Mouse (Mus musculus): ENCODE results near the gene Ttc17.
A peak's percentile ranks its signal among the peaks of the same experiment; 100 is the strongest.
"Not testable (repeated sequence)": the region's sequence is repeated elsewhere in the genome, so short reads cannot be mapped to it uniquely, and the experiment has no call there.

Gene Ttc17

GRCm38 (mm10) chr2:94406083-94406957 lies at the start of gene Ttc17:
TSS of gene Ttc17 (minus strand) at chr2:94406689.
- DNase-seq (ENCODE audit: low read depth, low spot score), result peak; percentile 93

DNA sequence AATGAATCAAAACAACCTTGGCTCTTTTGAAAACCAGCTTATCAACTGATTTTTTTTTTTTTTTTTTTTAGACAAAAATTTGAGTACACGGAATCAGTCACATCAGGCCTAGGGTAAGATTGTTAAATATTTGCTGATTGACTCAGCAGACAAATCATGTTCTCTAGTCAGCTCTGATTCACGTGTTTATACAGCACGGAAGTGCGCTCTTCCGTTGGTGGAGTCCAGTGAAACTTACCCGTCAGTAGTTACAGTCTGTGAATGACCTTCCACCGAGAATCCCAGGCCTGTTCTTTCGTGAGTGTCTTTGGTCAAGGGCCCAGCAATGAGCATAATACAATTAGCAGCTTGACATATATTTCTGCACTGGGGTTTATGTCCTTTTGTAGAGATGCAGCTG lies 43.2 kb upstream of the Ttc17 start:
- DNase-seq (ENCODE audit: low read depth, low spot score), result peak; percentile 72

DNA sequence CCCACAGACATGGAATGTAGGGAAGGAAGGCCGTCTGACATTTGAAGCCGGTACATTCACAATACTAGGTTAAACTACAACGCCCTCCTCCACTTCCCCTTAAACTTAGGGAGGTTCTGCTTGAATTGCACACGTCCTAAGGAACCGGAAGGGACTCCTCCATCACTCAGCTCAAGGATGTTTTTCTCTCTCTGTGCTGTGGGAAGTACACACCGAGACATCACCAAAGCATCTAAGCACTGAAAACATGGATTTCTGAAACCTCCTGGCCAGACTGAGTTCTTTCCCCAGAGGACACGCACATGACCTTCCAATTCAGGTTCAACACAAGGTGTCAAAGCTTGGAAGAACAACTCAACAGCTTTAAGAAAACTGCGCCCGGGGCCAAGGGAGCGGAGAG lies 30.5 kb upstream of the Ttc17 start:
- peak; percentile 58 for DNase-seq (ENCODE audit: low read depth, low spot score)

GRCm38 (mm10) chr2:94435481-94435880 lies 29.0 kb upstream of the Ttc17 start:
- no peak for DNase-seq (ENCODE audit: low read depth, low spot score)

DNA sequence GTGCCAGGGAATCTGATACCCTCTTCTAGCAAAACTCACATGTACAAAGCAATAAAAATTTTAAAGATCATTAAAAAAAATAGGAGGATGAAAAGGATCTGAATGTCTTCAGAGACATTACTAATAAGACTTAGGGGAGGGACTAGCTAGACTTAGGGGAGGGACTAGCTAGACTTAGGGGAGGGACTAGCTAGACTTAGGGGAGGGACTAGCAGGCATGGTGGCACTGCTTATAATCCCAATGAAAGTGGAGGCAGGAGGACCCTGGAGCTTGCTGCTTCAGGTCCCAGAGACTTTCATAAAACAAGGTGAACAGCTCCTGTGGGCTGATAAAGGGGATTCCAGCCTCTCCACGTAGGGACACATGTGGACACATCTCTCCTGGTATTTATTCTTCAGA lies 28.3 kb upstream of the Ttc17 start:
- DNase-seq (ENCODE audit: low read depth, low spot score), result no peak

- DNase-seq (ENCODE audit: low read depth, low spot score), result no peak
Observed at GRCm38 (mm10) chr2:94432214-94432613, 25.7 kb upstream of the Ttc17 start.

DNA sequence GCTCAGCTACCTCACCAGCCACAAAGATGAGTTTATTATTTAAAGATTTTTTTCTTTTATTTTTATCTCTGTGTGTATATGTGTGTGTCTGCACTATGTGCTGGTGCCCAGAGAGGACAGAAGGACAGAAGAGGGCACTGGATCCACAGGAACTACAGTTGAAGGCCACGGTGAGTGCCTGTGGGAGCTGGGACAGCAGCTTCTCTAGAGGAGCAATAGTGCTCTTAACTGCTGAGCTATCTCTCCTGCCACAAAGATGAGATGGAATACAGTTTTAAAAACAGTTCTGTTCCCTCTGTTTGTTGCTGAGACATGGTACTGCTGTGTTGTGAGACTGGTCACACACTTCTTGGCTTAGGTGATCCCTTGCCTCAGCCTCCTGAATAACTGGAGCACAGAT lies 22.0 kb upstream of the Ttc17 start:
- DNase-seq (ENCODE audit: low read depth, low spot score), result no peak

DNA sequence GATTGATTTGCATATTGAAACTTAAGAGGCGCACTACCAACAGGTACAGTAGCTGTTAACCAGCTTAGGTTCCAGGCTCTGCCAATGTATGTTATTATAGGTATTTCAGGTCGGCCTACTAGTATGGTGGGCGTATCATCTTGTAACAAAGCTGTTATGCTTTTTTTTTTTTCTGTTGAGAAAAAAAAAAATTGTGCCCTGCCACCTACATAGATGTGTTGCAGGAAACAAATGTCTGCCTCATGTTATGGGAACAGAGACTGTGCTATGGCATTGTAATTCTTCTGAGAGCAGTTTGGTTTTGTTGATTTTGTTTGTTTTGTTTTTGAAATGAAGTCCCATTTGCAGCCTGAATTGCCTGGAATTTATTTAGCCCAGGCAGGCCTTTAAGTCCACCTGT lies 952 bp upstream of the Ttc17 start:
- no peak for DNase-seq (ENCODE audit: low read depth, low spot score)

DNA sequence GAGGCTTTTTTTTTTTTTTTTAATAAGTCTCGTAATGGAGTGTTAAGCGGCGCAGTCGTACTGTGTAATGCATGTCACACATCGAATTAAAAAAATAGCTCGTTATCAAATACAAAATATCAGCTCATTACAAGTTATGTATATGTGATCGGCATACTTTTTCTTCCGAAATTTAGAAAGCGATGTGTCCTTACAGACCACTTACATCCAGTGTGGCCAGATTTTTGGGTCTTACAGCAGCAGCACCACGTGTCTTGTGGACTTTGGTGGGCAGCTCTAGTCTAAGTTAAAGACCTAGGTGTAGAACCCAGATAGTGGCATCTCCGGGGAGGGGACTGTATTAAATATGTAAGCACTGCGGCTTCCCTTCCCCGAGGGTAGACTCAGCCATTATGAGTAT lies 532 bp upstream of the Ttc17 start:
- peak; percentile 56 for DNase-seq (ENCODE audit: low read depth, low spot score)

- DNase-seq (ENCODE audit: low read depth, low spot score), result peak; percentile 67
Observed at GRCm38 (mm10) chr2:94405397-94406082, 949 bp downstream of the Ttc17 start.

GRCm38 (mm10) chr2:94404512-94405240 lies 1.8 kb downstream of the Ttc17 start:
- no peak for DNase-seq (ENCODE audit: low read depth, low spot score)

DNA sequence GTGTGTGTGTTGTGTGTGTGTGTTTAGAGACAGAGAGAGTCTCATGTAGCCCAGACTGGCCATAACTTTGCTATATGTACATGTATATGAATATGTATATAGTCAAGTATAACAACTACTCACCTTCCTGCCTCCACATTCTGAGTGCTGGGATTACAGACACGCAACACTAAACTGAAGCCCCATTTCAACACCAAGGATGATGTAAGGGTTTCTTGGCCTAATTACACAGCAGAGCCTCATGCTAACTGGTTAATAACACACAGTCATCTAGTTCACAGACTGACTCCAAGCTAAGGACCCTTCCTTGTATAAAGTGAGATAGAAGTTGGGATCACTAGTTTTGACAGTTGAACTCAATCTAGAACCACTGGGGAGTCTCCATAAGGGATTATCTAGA lies 3.9 kb downstream of the Ttc17 start:
- no peak for DNase-seq (ENCODE audit: low read depth, low spot score)

GRCm38 (mm10) chr2:94402096-94402495 lies 4.4 kb downstream of the Ttc17 start:
- DNase-seq (ENCODE audit: low read depth, low spot score), result no peak

DNA sequence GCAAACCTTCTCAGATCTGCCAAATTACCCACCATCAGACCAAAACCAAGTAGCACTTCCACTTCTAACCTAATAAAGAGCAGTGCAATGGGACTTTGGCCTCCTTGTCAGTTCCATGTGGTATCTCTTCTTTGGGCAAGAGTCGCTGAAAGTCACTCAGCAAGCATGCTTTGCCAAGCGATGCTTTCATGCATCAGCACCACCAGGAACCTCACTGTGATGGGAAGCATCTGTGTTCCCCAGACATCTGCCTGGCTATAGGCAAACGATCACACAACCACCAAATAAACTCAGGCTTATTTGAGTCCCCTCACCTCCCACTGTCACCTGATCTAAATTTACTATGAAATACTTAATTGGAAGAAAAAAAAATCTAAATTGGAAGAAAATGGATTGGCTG lies 5.5 kb downstream of the Ttc17 start:
- no peak for DNase-seq (ENCODE audit: low read depth, low spot score)

DNA sequence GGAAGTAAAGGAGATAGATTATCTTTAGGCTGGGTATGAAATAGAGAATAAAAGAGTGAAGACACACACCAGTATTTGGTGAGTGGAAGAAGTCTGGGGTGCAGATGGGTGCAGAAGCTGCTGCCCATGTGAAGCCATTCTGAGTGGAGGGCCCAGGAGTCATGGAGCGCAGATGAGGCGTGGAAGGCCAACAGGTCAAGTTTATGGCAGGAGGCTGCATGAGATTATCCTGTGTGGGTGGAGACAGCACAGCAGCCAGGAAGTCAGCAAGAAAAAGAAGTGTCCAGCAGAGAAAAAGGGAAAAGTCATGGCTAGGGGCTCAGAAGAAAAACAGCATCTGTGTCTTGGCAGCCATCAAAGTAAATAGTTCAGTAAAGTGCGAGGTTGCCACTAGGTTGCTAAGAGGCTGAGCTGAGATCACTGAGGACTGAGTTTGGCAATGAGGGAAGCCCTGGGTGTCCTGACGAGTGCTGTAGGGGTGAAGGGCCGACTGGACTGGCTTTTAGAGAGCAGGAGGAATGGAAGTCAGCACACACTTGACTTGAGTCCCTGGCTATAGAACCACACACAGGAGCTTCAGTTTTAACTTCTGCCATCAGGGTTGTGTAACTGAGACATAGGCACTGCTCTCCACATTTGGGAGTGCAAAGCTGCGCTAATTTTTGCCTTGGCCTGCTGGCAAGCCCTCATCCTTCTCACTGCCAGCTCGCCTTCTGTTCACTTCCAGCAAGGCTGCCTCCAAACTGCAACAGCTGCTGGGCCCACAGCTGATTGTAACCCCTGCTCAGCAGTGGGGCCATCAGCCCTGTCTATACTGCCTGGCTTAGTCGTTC lies 8.1 kb downstream of the Ttc17 start:
- peak; percentile 23 for DNase-seq (ENCODE audit: low read depth, low spot score)

- DNase-seq (ENCODE audit: low read depth, low spot score), result no peak
Observed at GRCm38 (mm10) chr2:94397453-94397852, 9.0 kb downstream of the Ttc17 start.

DNA sequence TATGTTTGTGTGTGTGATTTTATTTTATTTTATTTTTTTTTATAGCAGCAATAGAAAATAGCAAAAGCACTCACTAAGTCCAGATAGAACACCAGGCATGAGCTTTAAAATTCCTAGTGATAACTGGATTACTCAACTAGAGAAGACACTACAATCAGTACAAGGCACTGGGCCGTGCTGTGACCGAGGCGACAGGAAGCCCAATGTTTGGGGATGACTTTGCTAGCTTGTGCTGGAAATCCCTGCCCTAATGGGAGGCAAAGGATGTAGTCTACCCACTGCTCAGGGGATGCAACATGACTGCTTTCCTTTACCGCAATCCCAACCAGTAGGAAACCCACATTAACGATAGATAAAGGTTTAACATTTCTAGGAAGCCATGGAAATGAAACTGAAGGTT lies 10.2 kb downstream of the Ttc17 start:
- DNase-seq (ENCODE audit: low read depth, low spot score), result no peak

GRCm38 (mm10) chr2:94391127-94391526 lies 15.4 kb downstream of the Ttc17 start:
- not testable (repeated sequence) for DNase-seq (ENCODE audit: low read depth, low spot score)

DNA sequence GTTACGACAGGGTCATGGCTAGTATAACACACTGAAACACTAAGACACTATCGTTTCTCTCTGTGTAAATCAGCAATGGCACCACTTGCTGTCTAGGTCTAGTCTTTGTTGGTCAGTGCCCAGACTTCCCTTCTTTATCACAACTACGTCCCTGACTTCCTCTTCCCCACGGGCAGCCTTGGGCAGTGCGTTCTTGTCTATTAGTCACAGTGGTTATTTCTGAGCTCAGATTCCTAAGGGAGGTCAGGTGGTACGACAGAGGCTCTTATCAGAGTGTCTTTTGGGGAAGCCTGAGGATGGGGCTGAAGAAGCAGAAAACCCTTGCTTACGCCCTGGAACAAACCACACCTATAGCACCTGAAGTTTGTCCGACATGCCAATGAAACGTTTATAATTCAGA lies 17.5 kb downstream of the Ttc17 start:
- no peak for DNase-seq (ENCODE audit: low read depth, low spot score)

DNA sequence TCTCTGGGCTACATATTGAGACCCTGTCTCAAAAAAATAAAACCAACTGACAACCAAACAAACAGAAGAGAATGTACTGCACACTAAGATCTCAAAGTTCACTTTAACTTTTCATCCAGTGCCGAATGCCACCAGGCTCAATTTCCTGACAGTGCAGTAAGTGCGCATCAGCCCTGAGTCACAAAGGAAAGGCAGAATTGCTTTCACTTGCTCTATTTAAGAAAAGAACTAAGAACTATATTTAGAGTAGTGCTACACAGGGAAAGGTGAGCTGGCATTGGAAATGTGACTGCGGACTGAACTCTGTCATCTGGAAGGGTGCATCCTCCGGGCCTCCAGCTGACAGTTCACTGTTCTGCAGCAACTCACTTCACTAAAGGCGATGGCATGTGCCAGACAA lies 18.6 kb downstream of the Ttc17 start:
- peak; percentile 55 for DNase-seq (ENCODE audit: low read depth, low spot score)

DNA sequence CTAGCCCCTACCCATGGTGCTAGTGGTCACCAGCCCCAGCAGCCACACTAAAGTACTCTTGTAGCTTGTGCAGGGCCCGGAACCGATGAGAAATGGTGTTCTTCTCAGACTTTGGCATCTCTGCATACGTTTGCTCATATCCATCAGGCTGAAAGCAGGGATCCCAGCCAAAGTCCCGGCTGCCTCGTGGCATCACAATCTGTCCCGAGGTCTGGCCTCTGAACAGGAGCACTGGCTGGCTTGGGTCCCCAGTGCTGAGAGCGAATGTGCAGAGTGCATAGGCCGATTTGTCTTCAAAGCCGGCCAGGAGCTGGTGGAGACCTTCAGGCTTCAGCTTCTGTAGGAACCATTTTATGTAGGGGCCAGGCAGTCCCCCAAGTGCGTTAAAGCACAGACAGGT lies 22.0 kb downstream of the Ttc17 start:
- not testable (repeated sequence) for DNase-seq (ENCODE audit: low read depth, low spot score)

Measured in 3T3-L1 (cell line).